Mouse (Mus musculus) CH12.LX (cell line): ENCODE data around the gene Fam234b. TPM values are rescaled to one million over a fixed set of nuclear protein-coding genes. Genes with fewer than 3 reads are reported as not detected.

Experiments
- DNase-seq: peaks from one replicate; pipeline ENCODE4 v3.0.0-alpha.2; 2013; ENCODE audit errors: extremely low read depth
- H3K27ac ChIP-seq: 2 replicates; pipeline ENCODE4 v1.5.1; 2012; ENCODE audit warnings: low read depth, mild to moderate bottlenecking, control low read depth, moderate library complexity; ENCODE audit not compliant: insufficient read depth
- H3K27me3 ChIP-seq: replicated peaks from 2 replicates; pipeline ENCODE3; 2012; ENCODE audit warnings: inconsistent platforms
- H3K36me3 ChIP-seq, 2 experiments: replicated peaks in 1 of 2; 2 replicates each; pipeline versions ENCODE3 to v1.6.1; 2012; ENCODE audit warnings: inconsistent platforms in 1 of 2, low read length in 1 of 2, mild to moderate bottlenecking in 1 of 2, mixed read lengths in 1 of 2, moderate library complexity in 1 of 2; ENCODE audit not compliant: control insufficient read depth in 1 of 2, insufficient read depth in 1 of 2
- H3K4me1 ChIP-seq, 2 experiments: 2 replicates each; pipeline ENCODE4 v1.6.1; 2012; ENCODE audit warnings: inconsistent platforms in 1 of 2, moderate library complexity in 1 of 2; ENCODE audit not compliant: insufficient read depth in 2 of 2, control insufficient read depth in 1 of 2
- H3K4me2 ChIP-seq: 2 replicates; pipeline ENCODE4 v1.6.1; 2012; ENCODE audit warnings: low read depth, mild to moderate bottlenecking, control low read depth; ENCODE audit not compliant: poor library complexity, insufficient read depth, severe bottlenecking
- H3K4me3 ChIP-seq, 3 experiments: fragments of 150-350 bp in 1 of 3; sonication (generic) in 1 of 3; replicated peaks in 1 of 3; 2 replicates each; pipeline versions ENCODE3 to v1.5.1; 2011 to 2012; ENCODE audit warnings: low read depth in 2 of 3, low read length in 2 of 3, mild to moderate bottlenecking in 2 of 3, moderate library complexity in 2 of 3, control low read depth in 1 of 3, improper control_type of control experiment in 1 of 3, inconsistent platforms in 1 of 3, mixed read lengths in 1 of 3; ENCODE audit not compliant: poor library complexity in 1 of 3
- H3K79me2 ChIP-seq: replicated peaks from 2 replicates; pipeline ENCODE4 v1.6.1; 2012; ENCODE audit warnings: mild to moderate bottlenecking, moderate library complexity; ENCODE audit not compliant: control insufficient read depth, poor library complexity, insufficient read depth, severe bottlenecking; ENCODE audit errors: extremely low read depth
- H3K9ac ChIP-seq: 2 replicates; pipeline ENCODE4 v1.6.1; 2012; ENCODE audit warnings: low read depth, mild to moderate bottlenecking, control low read depth, moderate library complexity; ENCODE audit not compliant: insufficient read depth
- H3K9me3 ChIP-seq: replicated peaks from 2 replicates; pipeline ENCODE3; 2012; ENCODE audit warnings: low read length, inconsistent platforms, mixed read lengths
- CHD2 ChIP-seq: IDR thresholded peaks from 2 replicates; pipeline ENCODE4 v1.6.1; 2011; ENCODE audit warnings: low read length, improper control_type of control experiment
- CTCF ChIP-seq, 2 experiments: IDR thresholded peaks in 1 of 2; conservative IDR thresholded peaks in 1 of 2; 2 replicates each; pipeline ENCODE4 v1.5.1; 2011 to 2012; ENCODE audit warnings: low read depth in 2 of 2, low read length in 2 of 2, improper control_type of control experiment in 1 of 2, inconsistent platforms in 1 of 2, mild to moderate bottlenecking in 1 of 2, moderate library complexity in 1 of 2
- ELF1 ChIP-seq: IDR thresholded peaks from 2 replicates; pipeline ENCODE4 v1.6.1; 2014; ENCODE audit warnings: low read depth, mild to moderate bottlenecking, inconsistent platforms, low read length, improper control_type of control experiment
- EP300 ChIP-seq: IDR thresholded peaks from 2 replicates; pipeline ENCODE4 v1.6.1; 2011; ENCODE audit warnings: low read length, improper control_type of control experiment
- HCFC1 ChIP-seq: IDR thresholded peaks from 2 replicates; pipeline ENCODE4 v1.6.1; 2012; ENCODE audit warnings: low read depth, mild to moderate bottlenecking, inconsistent platforms, low read length, improper control_type of control experiment
- KAT2A ChIP-seq: IDR thresholded peaks from 2 replicates; pipeline ENCODE4 v1.6.1; 2012; ENCODE audit warnings: low read length, improper control_type of control experiment, inconsistent platforms; ENCODE audit not compliant: insufficient replicate concordance
- MAFK ChIP-seq: IDR thresholded peaks from 2 replicates; pipeline ENCODE4 v1.6.1; 2011; ENCODE audit warnings: low read length, improper control_type of control experiment; ENCODE audit not compliant: insufficient replicate concordance
- MEF2A ChIP-seq: IDR thresholded peaks from 2 replicates; pipeline ENCODE4 v1.6.1; 2014; ENCODE audit warnings: low read depth, mild to moderate bottlenecking, inconsistent platforms, low read length, improper control_type of control experiment, borderline replicate concordance
- NELFE ChIP-seq: IDR thresholded peaks from 2 replicates; pipeline ENCODE4 v1.6.1; 2011; ENCODE audit warnings: low read depth, low read length, improper control_type of control experiment
- PAX5 ChIP-seq: IDR thresholded peaks from 2 replicates; pipeline ENCODE4 v1.6.1; 2012; ENCODE audit warnings: low read length, inconsistent platforms, mixed read lengths
- RAD21 ChIP-seq: IDR thresholded peaks from 2 replicates; pipeline ENCODE4 v1.6.1; 2011; ENCODE audit warnings: low read depth, mild to moderate bottlenecking, low read length, improper control_type of control experiment, moderate library complexity
- SIN3A ChIP-seq: IDR thresholded peaks from 2 replicates; pipeline ENCODE4 v1.6.1; 2012; ENCODE audit warnings: low read length, improper control_type of control experiment, inconsistent platforms
- SMC3 ChIP-seq: IDR thresholded peaks from 2 replicates; pipeline ENCODE4 v1.6.1; 2011; ENCODE audit warnings: low read depth, low read length, improper control_type of control experiment
- TBP ChIP-seq: conservative IDR thresholded peaks from 2 replicates; pipeline ENCODE4 v1.6.1; 2011; ENCODE audit warnings: low read depth, low read length, improper control_type of control experiment
- ZC3H11A ChIP-seq: IDR thresholded peaks from 2 replicates; pipeline ENCODE4 v1.6.1; 2012; ENCODE audit warnings: low read depth, mild to moderate bottlenecking, inconsistent platforms, low read length, improper control_type of control experiment
- ZKSCAN1 ChIP-seq: IDR thresholded peaks from 2 replicates; pipeline ENCODE4 v1.6.1; 2012; ENCODE audit warnings: low read depth, inconsistent platforms, low read length, improper control_type of control experiment, borderline replicate concordance
- ZMIZ1 ChIP-seq: IDR thresholded peaks from 2 replicates; pipeline ENCODE4 v1.6.1; 2012; ENCODE audit warnings: low read depth, mild to moderate bottlenecking, inconsistent platforms, low read length, improper control_type of control experiment
- dilution Hi-C: fragments of 300-500 bp; cut with MboI; formaldehyde crosslinking; loops from 2 replicates; pipeline ENCODE4 v1.14.3; 2020; ENCODE audit warnings: low sequenced_read_pairs; ENCODE audit not compliant: extremely low pct_unique_long_range_greater_than_20kb, extremely low pct_ligation_motif_present
- in situ Hi-C: fragments of 300-500 bp; cut with MboI; formaldehyde crosslinking; loops from 3 replicates; pipeline ENCODE4 v1.14.3; 2019; ENCODE audit warnings: low sequenced_read_pairs, low pct_ligation_motif_present, low pct_unique_long_range_greater_than_20kb, mixed read lengths
- polyA plus RNA-seq: library from polyadenylated mRNA; unstranded; fragments of >175 nt; gene quantifications from 2 replicates; pipeline ENCODE4 v1.2.1, GENCODE M21; 2012; ENCODE audit warnings: low read depth; ENCODE audit not compliant: insufficient read length
- total RNA-seq, 2 experiments: library from RNA; depleted of rRNA; stranded (reverse); fragments of 300-350 nt in 1 of 2; fragments of >200 nt in 1 of 2; gene quantifications; 2 replicates each; pipeline ENCODE4 v1.2.3; 2012 to 2014

Fam234b gene
- total and polyA plus RNA-seq, 3 experiments, result 0.04 to 0.76 (median 0.20) TPM

GRCm38 (mm10) chr6:135247861-135248260 is 50.1 kb downstream of the Fam234b start:
- dilution Hi-C loops, result no loop called here

DNA sequence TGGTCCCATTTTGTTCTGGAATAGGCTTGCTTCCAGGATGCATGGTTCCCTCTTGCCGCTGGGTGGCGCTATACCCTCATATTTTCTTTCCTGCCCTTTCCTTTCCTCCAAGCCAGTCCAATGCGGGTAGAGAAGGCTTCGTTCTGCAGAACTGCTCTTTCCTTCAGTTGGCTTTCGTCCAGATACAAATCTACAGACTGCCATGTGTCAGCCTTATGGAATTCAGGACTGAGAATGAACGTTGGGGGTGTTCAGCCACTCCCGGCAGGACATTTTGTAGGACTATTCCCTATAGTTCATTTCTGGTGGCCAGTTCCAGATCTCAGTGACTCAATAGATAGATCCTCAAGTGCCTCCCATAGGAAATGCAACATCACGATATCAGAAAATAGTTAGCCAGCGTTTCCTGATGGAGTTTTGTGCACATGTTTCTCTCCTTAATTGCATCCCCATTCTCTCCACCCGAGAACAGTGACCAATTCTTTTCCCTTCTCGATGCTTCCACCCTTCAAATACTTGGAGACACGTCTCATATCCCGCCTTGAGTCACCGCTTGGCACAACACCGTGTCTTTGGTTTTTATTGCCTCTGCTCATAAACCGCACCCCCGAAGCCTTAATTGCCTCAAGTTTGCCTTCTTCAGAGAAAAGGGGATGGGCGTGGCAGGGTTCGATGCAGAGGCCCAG is 52.2 kb downstream of the Fam234b start:
- in situ Hi-C loops (loop anchor here (5.0 to 10.0 kb wide), 2 partner anchors 95 to 127 kb away; no protein-coding TSS in a partner anchor), dilution Hi-C loops (no loop called here)
- H3K4me1 ChIP-seq, result no peaks in the 10 kb centered on the region
- no peaks in the 10 kb centered on the region for H3K27me3 ChIP-seq
- no peak overlapping the region for H3K27ac ChIP-seq
- H3K4me3 ChIP-seq, result no peak overlapping the region
- H3K79me2 ChIP-seq, result no peaks in the 10 kb centered on the region
- H3K36me3 ChIP-seq, result no peaks in the 10 kb centered on the region
- no peak overlapping the region for H3K4me2 ChIP-seq
- peaks cover 2% of the 10 kb centered on the region for H3K9me3 ChIP-seq
- DNase-seq, result peak; percentile 48
- no peak overlapping the region for H3K9ac ChIP-seq
- TF ChIP-seq ZC3H11A (peak; percentile 59), KAT2A (no peak), SMC3 (peak; percentile 79), CHD2 (no peak), RAD21 (peak; percentile 83), CTCF (conservative IDR thresholded peaks at IDR 0.05 in 1 of 2, IDR thresholded peaks at IDR 0.05 in 1 of 2; ENCODE audit: low read depth in 2 of 2, low read length in 2 of 2) (peak; percentile 80 to 85), TBP (no peak)

More at GRCm38 (mm10) chr6:135247861-135248260, 50.1 kb downstream of the Fam234b start:
- in situ Hi-C loops, result loop anchor here (5.0 to 10.0 kb wide), 2 partner anchors 93 to 129 kb away; no protein-coding TSS in a partner anchor
- no peaks in the 10 kb centered on the region for H3K4me1 ChIP-seq
- TF ChIP-seq SIN3A, result no peak
- TF ChIP-seq, all 38 proteins: peak for 0
- Histone ChIP-seq H3K9ac (no peak overlapping the region), H3K27me3 (no peaks in the 10 kb centered on the region), H3K79me2 (no peaks in the 10 kb centered on the region), H3K4me3 (no peak overlapping the region), H3K27ac (no peak overlapping the region), H3K36me3 (no peaks in the 10 kb centered on the region), H3K4me2 (no peak overlapping the region), H3K9me3 (no peaks in the 10 kb centered on the region)
- no peak for DNase-seq

GRCm38 (mm10) chr6:135250926-135251699 is 53.3 kb downstream of the Fam234b start:
- no peak for DNase-seq
- H3K4me2 ChIP-seq, result no peak overlapping the region
- no peak overlapping the region for H3K4me3 ChIP-seq
- H3K36me3 ChIP-seq, result no peaks in the 10 kb centered on the region
- in situ Hi-C loops (no loop called here), dilution Hi-C loops (no loop called here)
- no peaks in the 10 kb centered on the region for H3K4me1 ChIP-seq
- H3K27ac ChIP-seq, result no peak overlapping the region
- no peaks in the 10 kb centered on the region for H3K27me3 ChIP-seq
- peaks cover 9% of the 10 kb centered on the region for H3K9me3 ChIP-seq
- H3K9ac ChIP-seq, result no peak overlapping the region
- no peak for TF ChIP-seq ELF1
- no peak for TF ChIP-seq ZMIZ1
- TF ChIP-seq KAT2A, result no peak
- TF ChIP-seq MEF2A, result no peak
- TF ChIP-seq MAFK, result no peak
- no peak for TF ChIP-seq NELFE
- TF ChIP-seq PAX5, result no peak
- TF ChIP-seq EP300, result no peak
- TF ChIP-seq ZKSCAN1, result no peak
- TF ChIP-seq HCFC1, result no peak
- TF ChIP-seq, all 38 proteins: peak for 0
- no peaks in the 10 kb centered on the region for H3K79me2 ChIP-seq
